Mouse (Mus musculus): ENCODE results near the gene Sox11. TPM values are rescaled to one million over a fixed set of nuclear protein-coding genes. Genes with fewer than 3 reads are reported as not detected.

The Sox11 gene
- polyA plus RNA-seq, 1 experiment from 2014 or later = 618 TPM

DNA sequence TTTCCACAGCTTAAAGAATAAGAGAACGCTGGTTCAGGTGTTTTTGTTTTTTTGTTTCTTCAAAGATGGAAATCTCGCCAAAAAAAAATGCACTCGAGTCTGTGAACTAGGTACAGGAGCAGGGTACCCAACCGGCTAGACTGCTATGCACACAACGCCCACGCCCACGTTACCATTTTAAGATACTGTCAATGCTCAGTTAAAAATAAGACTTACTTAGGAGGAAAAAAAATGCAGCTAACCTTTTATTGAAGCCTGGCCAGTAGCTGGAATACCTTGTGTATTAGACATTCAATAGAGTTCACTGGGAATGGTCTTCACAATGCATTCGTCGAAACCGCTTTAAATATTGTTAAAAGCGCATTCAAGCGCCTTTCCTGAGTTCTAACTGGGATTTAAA is 4.3 kb downstream of the Sox11 start:
- Histone ChIP-seq H3K9me3 (ENCODE audit: control insufficient read depth, low read length) (no peaks in the 10 kb centered on the region), H3K9ac (ENCODE audit: low read length) (peak overlapping the region; percentile 99), H3K36me3 (ENCODE audit: control insufficient read depth, insufficient read depth, low read length) (peaks cover 12% of the 10 kb centered on the region), H3K27ac (ENCODE audit: low read depth, low read length) (peak overlapping the region; percentile 89), H3K4me1 (ENCODE audit: control insufficient read depth, insufficient read depth, low read length) (peaks cover 9% of the 10 kb centered on the region), H3K4me2 (peak overlapping the region; percentile 66), H3K4me3 (ENCODE audit: low read depth, low read length) (peak overlapping the region; percentile 92), H3K27me3 (ENCODE audit: control insufficient read depth, insufficient read depth, low read length) (no peaks in the 10 kb centered on the region)
- ATAC-seq (ENCODE audit: low FRiP score) (no peak), DNase-seq (ENCODE audit: low spot score, missing footprints) (peak; percentile 94)
- WGBS = 3% methylated on average over 12 of the region's 12 CpGs

DNA sequence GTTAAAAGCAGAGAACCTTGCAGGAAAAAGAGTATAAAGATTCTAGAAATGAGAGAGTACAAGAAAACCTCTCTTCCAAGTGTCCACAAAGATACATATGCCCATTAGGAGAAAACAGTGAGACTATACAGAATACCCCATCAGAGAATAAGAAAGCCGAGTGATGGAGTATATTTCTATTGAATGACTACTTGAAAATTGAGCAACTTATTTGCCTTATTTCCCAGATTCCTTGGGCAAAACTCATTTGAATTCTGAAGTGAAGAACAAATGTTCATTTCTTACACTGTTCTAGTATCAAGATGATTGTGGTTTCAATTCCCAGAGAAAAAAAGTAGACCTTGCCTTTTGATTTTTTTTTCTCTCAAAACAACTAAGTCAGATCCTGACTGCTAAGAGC is 4.9 kb downstream of the Sox11 start:
- peaks cover 12% of the 10 kb centered on the region for H3K36me3 ChIP-seq (ENCODE audit: control insufficient read depth, insufficient read depth, low read length)
- H3K27ac ChIP-seq (ENCODE audit: low read depth, low read length) = no peak overlapping the region
- H3K4me1 ChIP-seq (ENCODE audit: control insufficient read depth, insufficient read depth, low read length) = peaks cover 9% of the 10 kb centered on the region
- peak; percentile 91 for DNase-seq (ENCODE audit: low spot score, missing footprints)
- H3K27me3 ChIP-seq (ENCODE audit: control insufficient read depth, insufficient read depth, low read length) = no peaks in the 10 kb centered on the region
- no peaks in the 10 kb centered on the region for H3K9me3 ChIP-seq (ENCODE audit: control insufficient read depth, low read length)
- peak overlapping the region; percentile 99 for H3K9ac ChIP-seq (ENCODE audit: low read length)
- H3K4me2 ChIP-seq = peak overlapping the region; percentile 66
- ATAC-seq (ENCODE audit: low FRiP score) = no peak
- peak overlapping the region; percentile 92 for H3K4me3 ChIP-seq (ENCODE audit: low read depth, low read length)
- WGBS = 14% methylated on average over 1 of the region's 1 CpGs

DNA sequence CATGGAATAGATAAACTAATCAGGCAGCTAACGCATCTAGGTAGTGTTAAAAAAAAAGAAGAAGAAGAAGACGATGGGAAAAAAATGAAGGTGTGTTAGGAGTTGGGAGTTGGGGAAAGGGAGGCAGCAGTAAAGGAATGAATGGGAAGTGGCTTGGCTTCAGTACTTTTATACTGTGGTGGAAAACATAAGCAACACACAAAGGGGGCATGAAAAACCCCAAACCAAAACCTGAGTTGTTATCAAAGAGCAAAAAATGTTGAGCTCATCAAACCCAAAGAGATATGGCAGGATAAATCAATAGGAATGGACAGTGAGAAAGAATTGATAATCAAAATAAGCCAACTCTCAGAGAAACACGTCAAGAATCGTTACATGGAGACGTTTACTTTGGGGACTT is 5.6 kb downstream of the Sox11 start:
- H3K36me3 ChIP-seq (ENCODE audit: control insufficient read depth, insufficient read depth, low read length) = peaks cover 12% of the 10 kb centered on the region
- ATAC-seq (ENCODE audit: low FRiP score) (no peak), DNase-seq (ENCODE audit: low spot score, missing footprints) (peak; percentile 91)
- H3K4me3 ChIP-seq (ENCODE audit: low read depth, low read length) = peak overlapping the region; percentile 92
- H3K9me3 ChIP-seq (ENCODE audit: control insufficient read depth, low read length) = no peaks in the 10 kb centered on the region
- H3K27me3 ChIP-seq (ENCODE audit: control insufficient read depth, insufficient read depth, low read length) = no peaks in the 10 kb centered on the region
- WGBS = 35% methylated on average over 5 of the region's 5 CpGs
- peak overlapping the region; percentile 66 for H3K4me2 ChIP-seq
- H3K4me1 ChIP-seq (ENCODE audit: control insufficient read depth, insufficient read depth, low read length) = peaks cover 9% of the 10 kb centered on the region
- peak overlapping the region; percentile 99 for H3K9ac ChIP-seq (ENCODE audit: low read length)
- 0 out of 2 replicates have a peak overlapping the region, but pooled peaks have one; percentile 6 for H3K27ac ChIP-seq (ENCODE audit: low read depth, low read length)

DNA sequence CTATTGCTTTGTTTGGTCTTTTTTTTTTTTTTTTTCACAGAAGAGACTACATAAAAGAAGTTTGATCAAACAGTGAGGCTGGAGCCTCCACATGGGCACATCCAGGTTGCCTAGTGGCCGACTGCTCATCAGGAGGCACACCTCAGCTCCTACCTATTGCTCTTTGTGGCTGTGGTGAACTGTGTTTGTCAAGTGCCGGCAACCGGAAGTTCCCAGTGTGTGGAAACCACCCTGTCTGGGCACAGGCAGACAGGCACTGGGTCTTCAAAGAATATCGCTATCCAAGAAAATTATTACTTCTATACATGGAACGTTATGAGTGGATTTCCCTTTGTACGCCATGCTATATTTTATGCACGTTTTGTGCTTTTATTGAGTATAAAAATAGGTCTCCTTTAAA is 6.0 kb downstream of the Sox11 start:
- peak overlapping the region; percentile 52 for H3K9ac ChIP-seq (ENCODE audit: low read length)
- peaks cover 12% of the 10 kb centered on the region for H3K36me3 ChIP-seq (ENCODE audit: control insufficient read depth, insufficient read depth, low read length)
- no peaks in the 10 kb centered on the region for H3K27me3 ChIP-seq (ENCODE audit: control insufficient read depth, insufficient read depth, low read length)
- peak overlapping the region; percentile 17; the same call in 1 of the 2 replicates for H3K27ac ChIP-seq (ENCODE audit: low read depth, low read length)
- peak overlapping the region; percentile 92 for H3K4me3 ChIP-seq (ENCODE audit: low read depth, low read length)
- no peaks in the 10 kb centered on the region for H3K9me3 ChIP-seq (ENCODE audit: control insufficient read depth, low read length)
- 64% methylated on average over 7 of the region's 7 CpGs for WGBS
- DNase-seq (ENCODE audit: low spot score, missing footprints) (peak; percentile 87), ATAC-seq (ENCODE audit: low FRiP score) (no peak)
- peaks cover 9% of the 10 kb centered on the region for H3K4me1 ChIP-seq (ENCODE audit: control insufficient read depth, insufficient read depth, low read length)
- peak overlapping the region; percentile 66 for H3K4me2 ChIP-seq

DNA sequence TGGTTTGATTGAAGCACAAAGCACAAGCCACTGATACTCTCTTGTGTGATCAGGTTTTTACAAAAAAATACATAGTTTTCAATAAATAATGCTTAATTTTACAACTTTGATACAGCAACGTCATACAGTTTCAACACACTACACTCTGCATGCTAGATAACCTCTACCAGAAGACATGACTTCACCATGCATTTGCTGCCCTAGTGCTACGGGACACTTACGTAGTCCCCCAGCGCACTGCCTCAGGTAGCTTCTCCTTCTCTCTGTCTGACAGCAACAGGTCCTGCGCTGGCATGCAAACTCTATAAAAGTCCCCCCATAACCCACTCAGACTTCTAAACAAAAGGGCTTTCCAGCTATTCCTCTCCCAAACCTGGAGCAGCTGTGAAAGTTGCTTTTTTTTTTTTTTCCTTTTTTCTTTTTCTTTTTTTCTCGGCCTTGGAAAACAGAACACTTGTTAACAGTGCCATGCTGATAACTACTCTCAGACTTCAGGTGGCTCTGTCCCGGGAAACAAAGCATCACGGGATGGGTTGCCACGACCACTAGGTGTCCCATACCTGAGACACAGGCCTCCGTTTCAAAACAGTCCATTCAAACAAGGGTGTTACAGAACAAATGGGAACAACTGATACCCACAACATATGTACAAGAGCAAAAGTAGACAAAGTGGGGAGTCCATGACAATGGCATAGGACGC is 6.9 kb downstream of the Sox11 start:
- no peak for ATAC-seq (ENCODE audit: low FRiP score)
- H3K27ac ChIP-seq (ENCODE audit: low read depth, low read length) = peak overlapping the region; percentile 17; the same call in 1 of the 2 replicates

DNA sequence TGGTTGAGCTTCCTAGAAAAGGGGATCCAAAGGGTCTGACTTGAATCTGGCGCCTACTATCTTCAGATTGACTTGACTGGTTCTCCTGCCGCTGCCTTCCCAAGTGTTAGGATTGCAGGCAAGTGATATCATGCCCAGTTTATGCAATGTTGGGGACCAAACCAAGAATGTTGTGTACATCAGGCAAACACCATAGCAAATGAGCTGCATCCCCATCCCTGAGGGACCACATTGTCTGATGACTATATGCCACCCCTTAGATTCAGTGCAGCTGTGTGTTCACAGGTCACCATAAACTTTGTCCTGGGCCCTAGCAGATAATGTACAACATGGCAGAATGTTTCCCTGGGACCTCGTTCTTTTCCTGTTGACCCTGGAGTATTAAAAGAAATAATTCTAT is 8.8 kb downstream of the Sox11 start:
- Histone ChIP-seq H3K27ac (ENCODE audit: low read depth, low read length) (no peak overlapping the region), H3K4me2 (no peak overlapping the region), H3K9ac (ENCODE audit: low read length) (no peak overlapping the region), H3K4me1 (ENCODE audit: control insufficient read depth, insufficient read depth, low read length) (peaks cover 9% of the 10 kb centered on the region), H3K4me3 (ENCODE audit: low read depth, low read length) (no peak overlapping the region), H3K27me3 (ENCODE audit: control insufficient read depth, insufficient read depth, low read length) (no peaks in the 10 kb centered on the region), H3K9me3 (ENCODE audit: control insufficient read depth, low read length) (no peaks in the 10 kb centered on the region), H3K36me3 (ENCODE audit: control insufficient read depth, insufficient read depth, low read length) (peaks cover 2% of the 10 kb centered on the region; the same call in 1 of the 2 replicates)
- ATAC-seq (ENCODE audit: low FRiP score) = peak; percentile 49
- peak; percentile 88 for DNase-seq (ENCODE audit: low spot score, missing footprints)
- WGBS = 84% methylated on average over 3 of the region's 3 CpGs

More for the DNA sequence above, 6.9 kb downstream of the Sox11 start:
- H3K9ac ChIP-seq (ENCODE audit: low read length) = 0 out of 2 replicates have a peak overlapping the region, but pooled peaks have one; percentile 2
- H3K9me3 ChIP-seq (ENCODE audit: control insufficient read depth, low read length) = no peaks in the 10 kb centered on the region
- H3K27me3 ChIP-seq (ENCODE audit: control insufficient read depth, insufficient read depth, low read length) = no peaks in the 10 kb centered on the region
- DNase-seq (ENCODE audit: low spot score, missing footprints) = peak; percentile 91
- H3K4me3 ChIP-seq (ENCODE audit: low read depth, low read length) = peak overlapping the region; percentile 92
- H3K36me3 ChIP-seq (ENCODE audit: control insufficient read depth, insufficient read depth, low read length) = peaks cover 12% of the 10 kb centered on the region
- peak overlapping the region; percentile 66 for H3K4me2 ChIP-seq
- WGBS = 66% methylated on average over 11 of the region's 11 CpGs
- peaks cover 9% of the 10 kb centered on the region for H3K4me1 ChIP-seq (ENCODE audit: control insufficient read depth, insufficient read depth, low read length)

DNA sequence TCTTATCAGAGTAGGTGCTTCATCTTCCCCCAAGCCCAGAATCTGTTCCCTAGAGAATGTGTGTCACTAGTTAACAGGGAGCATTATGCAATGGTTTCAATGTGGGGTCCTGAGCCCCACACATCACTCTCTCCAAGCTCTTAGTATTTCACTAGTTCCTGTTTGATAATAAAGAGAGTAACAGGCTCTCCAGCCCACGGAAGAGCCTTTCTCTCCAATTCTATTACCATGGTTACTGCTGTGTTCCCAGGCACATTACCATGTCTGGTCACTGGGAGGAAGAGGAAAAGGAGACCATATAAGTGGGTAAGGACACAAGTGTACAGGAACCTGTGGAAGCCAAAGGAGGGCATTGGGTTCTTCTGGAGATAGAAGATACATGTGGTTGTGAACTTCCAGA is 19.0 kb downstream of the Sox11 start:
- 62% methylated on average over 1 of the region's 1 CpGs for WGBS
- Histone ChIP-seq H3K9ac (ENCODE audit: low read length) (no peak overlapping the region), H3K4me2 (no peak overlapping the region), H3K4me1 (ENCODE audit: control insufficient read depth, insufficient read depth, low read length) (no peaks in the 10 kb centered on the region), H3K4me3 (ENCODE audit: low read depth, low read length) (no peak overlapping the region), H3K27me3 (ENCODE audit: control insufficient read depth, insufficient read depth, low read length) (no peaks in the 10 kb centered on the region), H3K9me3 (ENCODE audit: control insufficient read depth, low read length) (no peaks in the 10 kb centered on the region), H3K36me3 (ENCODE audit: control insufficient read depth, insufficient read depth, low read length) (no peaks in the 10 kb centered on the region), H3K27ac (ENCODE audit: low read depth, low read length) (no peak overlapping the region)
- DNase-seq (ENCODE audit: low spot score, missing footprints) (no peak), ATAC-seq (ENCODE audit: low FRiP score) (no peak)

DNA sequence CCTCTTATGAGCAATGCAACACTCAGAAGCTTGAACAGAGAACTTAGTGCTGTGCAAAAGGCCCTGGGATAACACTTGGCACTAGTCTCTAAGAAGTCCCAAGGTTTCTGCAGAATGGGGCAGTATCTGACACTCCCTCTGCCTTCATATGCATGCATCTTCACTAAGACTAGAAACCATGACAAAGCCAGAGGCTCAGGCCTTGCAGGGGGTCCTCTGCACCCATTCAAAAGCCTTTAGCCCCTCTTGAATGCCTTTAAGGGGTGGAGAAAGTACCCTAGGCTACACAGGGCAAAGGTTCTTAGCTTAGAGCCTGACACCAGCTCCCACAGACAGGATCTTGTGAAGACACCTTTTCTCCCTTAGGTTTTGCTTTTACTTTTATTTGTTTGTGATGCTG is 21.7 kb downstream of the Sox11 start:
- no peaks in the 10 kb centered on the region for H3K27me3 ChIP-seq (ENCODE audit: control insufficient read depth, insufficient read depth, low read length)
- no peak for DNase-seq (ENCODE audit: low spot score, missing footprints)
- ATAC-seq (ENCODE audit: low FRiP score) = no peak
- no peaks in the 10 kb centered on the region for H3K4me1 ChIP-seq (ENCODE audit: control insufficient read depth, insufficient read depth, low read length)
- H3K9ac ChIP-seq (ENCODE audit: low read length) = no peak overlapping the region
- no peak overlapping the region for H3K4me2 ChIP-seq
- H3K4me3 ChIP-seq (ENCODE audit: low read depth, low read length) = no peak overlapping the region
- no peak overlapping the region for H3K27ac ChIP-seq (ENCODE audit: low read depth, low read length)
- no peaks in the 10 kb centered on the region for H3K36me3 ChIP-seq (ENCODE audit: control insufficient read depth, insufficient read depth, low read length)
- no peaks in the 10 kb centered on the region for H3K9me3 ChIP-seq (ENCODE audit: control insufficient read depth, low read length)

DNA sequence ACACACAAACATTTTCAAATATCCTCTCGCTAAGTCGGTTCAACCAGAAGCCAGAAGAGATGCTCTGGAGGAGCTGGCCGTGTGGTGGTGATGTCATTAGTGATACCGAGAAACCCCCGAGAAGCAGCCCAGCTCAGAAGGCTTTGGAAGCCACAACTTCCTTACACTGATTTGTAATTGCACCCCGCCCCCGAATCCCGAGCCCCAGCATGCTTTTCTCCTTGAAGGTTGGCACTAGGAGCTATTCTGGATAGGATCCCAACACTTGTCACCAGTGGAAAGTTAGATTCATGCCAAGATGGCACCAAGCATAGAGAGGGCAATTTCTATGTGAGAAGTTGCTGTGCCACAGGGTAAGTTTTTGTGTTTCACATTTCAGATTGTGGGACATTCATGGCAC is 29.4 kb downstream of the Sox11 start:
- ATAC-seq (ENCODE audit: low FRiP score) (no peak), DNase-seq (ENCODE audit: low spot score, missing footprints) (no peak)
- Histone ChIP-seq H3K27ac (ENCODE audit: low read depth, low read length) (no peak overlapping the region), H3K9me3 (ENCODE audit: control insufficient read depth, low read length) (no peaks in the 10 kb centered on the region), H3K4me1 (ENCODE audit: control insufficient read depth, insufficient read depth, low read length) (peaks cover 9% of the 10 kb centered on the region), H3K4me3 (ENCODE audit: low read depth, low read length) (no peak overlapping the region), H3K27me3 (ENCODE audit: control insufficient read depth, insufficient read depth, low read length) (no peaks in the 10 kb centered on the region), H3K36me3 (ENCODE audit: control insufficient read depth, insufficient read depth, low read length) (no peaks in the 10 kb centered on the region), H3K4me2 (no peak overlapping the region), H3K9ac (ENCODE audit: low read length) (no peak overlapping the region)
- 90% methylated on average over 8 of the region's 8 CpGs for WGBS

Data from midbrain, embryonic 11.5 days (tissue).